Mouse (Mus musculus) liver, embryonic 13.5 days (tissue): Measurements from ENCODE around the gene Tnfrsf9. TPM values are rescaled to one million over a fixed set of nuclear protein-coding genes. Genes with fewer than 3 reads are reported as not detected.

ENCODE experiments used
- ATAC-seq: fragments of 200-750 bp; cut with Nextera tagmentation; 2 replicates; pipeline ENCODE4 v1.8.0; 2017; ENCODE audit warnings: low read depth, mild to moderate bottlenecking, moderate number of reproducible peaks, moderate library complexity
- DNase-seq: peaks from one replicate; pipeline ENCODE4 v3.0.0; 2022
- H3K27ac ChIP-seq: fragments of 300-500 bp; sonication (generic); 2 replicates; pipeline ENCODE4 v1.5.1; 2015; ENCODE audit warnings: moderate library complexity, mild to moderate bottlenecking, inconsistent platforms
- H3K27me3 ChIP-seq: fragments of 300-500 bp; sonication (generic); 2 replicates; pipeline ENCODE4 v1.6.1; 2015; ENCODE audit warnings: mild to moderate bottlenecking, inconsistent platforms
- H3K36me3 ChIP-seq: fragments of 300-500 bp; sonication (generic); 2 replicates; pipeline ENCODE4 v1.6.1; 2015; ENCODE audit warnings: mild to moderate bottlenecking, inconsistent platforms
- H3K4me1 ChIP-seq: fragments of 300-500 bp; sonication (generic); replicated peaks from 2 replicates; pipeline ENCODE4 v1.6.1; 2015; ENCODE audit warnings: inconsistent platforms
- H3K4me2 ChIP-seq: fragments of 300-500 bp; sonication (generic); 2 replicates; pipeline ENCODE4 v1.6.1; 2015; ENCODE audit warnings: inconsistent platforms, mild to moderate bottlenecking, moderate library complexity
- H3K4me3 ChIP-seq: fragments of 300-500 bp; sonication (generic); replicated peaks from 2 replicates; pipeline ENCODE4 v1.5.1; 2015; ENCODE audit warnings: mild to moderate bottlenecking, inconsistent platforms
- H3K9ac ChIP-seq: fragments of 300-500 bp; sonication (generic); 2 replicates; pipeline ENCODE4 v1.6.1; 2015; ENCODE audit warnings: mild to moderate bottlenecking, inconsistent platforms
- H3K9me3 ChIP-seq: fragments of 300-500 bp; sonication (generic); replicated peaks from 2 replicates; pipeline ENCODE4 v1.6.1; 2016; ENCODE audit warnings: inconsistent platforms
- WGBS: fragments of 180-500 bp; shearing (Covaris S2); methylation state at CpG from one replicate; pipeline ENCODE4 v1.1.7; 2015; ENCODE audit not compliant: insufficient replicate concordance; 5-methylcytosine and 5-hydroxymethylcytosine counted together
- polyA plus RNA-seq: library from polyadenylated mRNA; unstranded; fragments of >200 nt; fragmentation: Nextera tagmentation; extraction: Ambion mirVana; gene quantifications from 2 replicates; pipeline ENCODE4 v1.2.1, GENCODE M21; 2015

Gene Tnfrsf9
- polyA plus RNA-seq, 1 experiment from 2014 or later, result 0.17 TPM

DNA sequence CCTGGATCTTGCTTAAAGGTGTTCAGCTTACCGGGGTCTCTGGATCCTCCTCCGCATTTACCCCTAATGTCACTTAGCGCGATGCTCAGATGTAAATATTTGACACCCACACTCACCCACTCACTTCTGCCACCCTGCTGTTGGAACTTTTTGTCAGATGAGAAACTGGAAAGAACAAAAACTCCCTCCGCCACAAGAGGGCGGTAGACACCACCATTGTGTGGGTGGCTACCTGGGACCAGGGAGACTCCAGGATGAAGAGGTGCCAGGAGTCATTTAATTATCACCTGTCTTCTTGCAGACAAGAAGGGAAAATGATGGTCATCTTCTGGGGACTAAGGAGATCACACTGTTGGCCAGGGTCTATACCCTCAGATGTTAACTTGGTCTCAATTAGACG lies 52.2 kb downstream of the Tnfrsf9 start:
- H3K9me3 ChIP-seq, result no peaks in the 10 kb centered on the region
- 12% methylated on average over 7 of the region's 7 CpGs for WGBS
- no peak overlapping the region for H3K27ac ChIP-seq
- H3K27me3 ChIP-seq, result no peaks in the 10 kb centered on the region
- DNase-seq (peak; percentile 34), ATAC-seq (no peak)
- H3K4me1 ChIP-seq, result peaks cover 6% of the 10 kb centered on the region; the same call in 1 of the 2 replicates
- H3K4me3 ChIP-seq, result no peak overlapping the region
- H3K36me3 ChIP-seq, result no peaks in the 10 kb centered on the region
- no peak overlapping the region for H3K9ac ChIP-seq
- H3K4me2 ChIP-seq, result no peak overlapping the region

GRCm38 (mm10) chr4:150968956-150969355 lies 54.6 kb downstream of the Tnfrsf9 start:
- Histone ChIP-seq H3K4me3 (no peak overlapping the region), H3K4me1 (peaks cover 6% of the 10 kb centered on the region; the same call in 1 of the 2 replicates), H3K9me3 (no peaks in the 10 kb centered on the region), H3K27me3 (no peaks in the 10 kb centered on the region), H3K4me2 (no peak overlapping the region), H3K27ac (no peak overlapping the region), H3K9ac (no peak overlapping the region), H3K36me3 (no peaks in the 10 kb centered on the region)
- DNase-seq, result no peak
- 63% methylated on average over 8 of the region's 8 CpGs for WGBS
- no peak for ATAC-seq

DNA sequence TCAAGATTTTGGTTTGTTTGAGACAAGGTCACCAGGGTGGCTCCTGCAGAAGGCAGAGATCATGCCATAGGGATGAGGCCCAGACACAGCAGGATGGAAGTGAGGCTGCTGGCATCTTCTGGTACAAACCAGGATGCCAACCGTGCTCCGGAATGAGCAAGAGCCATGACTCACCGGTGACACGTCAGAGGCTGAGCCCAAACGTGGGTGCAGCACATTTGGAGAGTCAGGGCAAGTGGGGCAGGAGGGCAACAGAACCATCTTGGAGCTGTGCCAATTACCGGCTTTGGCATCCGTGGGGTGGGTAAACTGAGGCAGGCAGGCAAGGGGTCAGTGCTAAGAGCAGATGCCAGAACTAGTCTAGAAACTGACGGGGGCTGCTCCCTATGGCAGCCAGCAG lies 58.9 kb downstream of the Tnfrsf9 start:
- H3K36me3 ChIP-seq, result no peaks in the 10 kb centered on the region
- no peaks in the 10 kb centered on the region for H3K27me3 ChIP-seq
- no peak overlapping the region for H3K4me2 ChIP-seq
- ATAC-seq (no peak), DNase-seq (no peak)
- no peak overlapping the region for H3K4me3 ChIP-seq
- no peak overlapping the region for H3K9ac ChIP-seq
- no peaks in the 10 kb centered on the region for H3K4me1 ChIP-seq
- no peaks in the 10 kb centered on the region for H3K9me3 ChIP-seq
- H3K27ac ChIP-seq, result no peak overlapping the region
- 65% methylated on average over 8 of the region's 8 CpGs for WGBS

GRCm38 (mm10) chr4:150975145-150975544 lies 60.8 kb downstream of the Tnfrsf9 start:
- H3K36me3 ChIP-seq, result no peaks in the 10 kb centered on the region
- ATAC-seq, result no peak
- H3K9me3 ChIP-seq, result no peaks in the 10 kb centered on the region
- H3K4me2 ChIP-seq, result no peak overlapping the region
- no peak overlapping the region for H3K9ac ChIP-seq
- no peak for DNase-seq
- no peaks in the 10 kb centered on the region for H3K4me1 ChIP-seq
- 44% methylated on average over 1 of the region's 1 CpGs for WGBS
- no peaks in the 10 kb centered on the region for H3K27me3 ChIP-seq
- no peak overlapping the region for H3K4me3 ChIP-seq
- H3K27ac ChIP-seq, result no peak overlapping the region

GRCm38 (mm10) chr4:150978156-150978910 lies 64.0 kb downstream of the Tnfrsf9 start:
- Histone ChIP-seq H3K4me2 (no peak overlapping the region), H3K27me3 (no peaks in the 10 kb centered on the region), H3K4me1 (no peaks in the 10 kb centered on the region), H3K36me3 (no peaks in the 10 kb centered on the region), H3K27ac (no peak overlapping the region), H3K4me3 (no peak overlapping the region), H3K9me3 (no peaks in the 10 kb centered on the region), H3K9ac (no peak overlapping the region)
- ATAC-seq (no peak), DNase-seq (no peak)
- 80% methylated on average over 21 of the region's 21 CpGs for WGBS

DNA sequence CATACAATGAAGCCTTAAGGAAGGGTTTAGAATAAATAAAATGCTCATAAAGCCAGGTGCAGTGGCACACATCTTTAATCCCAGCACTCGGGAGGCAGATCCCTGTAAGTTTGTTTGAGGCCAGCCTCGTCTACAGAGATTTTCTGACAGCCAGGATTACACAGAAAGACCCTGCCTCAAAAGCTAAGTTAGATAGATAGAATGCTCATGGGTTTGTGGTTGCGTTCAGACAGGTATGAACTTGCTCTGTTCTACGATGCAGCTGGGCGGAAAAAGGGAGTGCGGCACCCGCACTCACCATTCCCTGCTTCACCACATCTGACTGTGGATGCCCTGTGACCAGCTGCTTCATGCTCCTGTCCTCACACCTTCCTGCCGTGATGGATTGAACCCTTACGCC lies 65.1 kb downstream of the Tnfrsf9 start:
- no peak for DNase-seq
- H3K9ac ChIP-seq, result no peak overlapping the region
- H3K4me1 ChIP-seq, result no peaks in the 10 kb centered on the region
- H3K27me3 ChIP-seq, result no peaks in the 10 kb centered on the region
- ATAC-seq, result no peak
- H3K4me2 ChIP-seq, result no peak overlapping the region
- no peaks in the 10 kb centered on the region for H3K9me3 ChIP-seq
- WGBS, result 73% methylated on average over 9 of the region's 9 CpGs
- H3K4me3 ChIP-seq, result no peak overlapping the region
- H3K36me3 ChIP-seq, result no peaks in the 10 kb centered on the region
- no peak overlapping the region for H3K27ac ChIP-seq

GRCm38 (mm10) chr4:150980153-150980552 lies 65.8 kb downstream of the Tnfrsf9 start:
- ATAC-seq (no peak), DNase-seq (no peak)
- Histone ChIP-seq H3K27ac (no peak overlapping the region), H3K4me1 (no peaks in the 10 kb centered on the region), H3K4me2 (no peak overlapping the region), H3K27me3 (no peaks in the 10 kb centered on the region), H3K4me3 (no peak overlapping the region), H3K9ac (no peak overlapping the region), H3K36me3 (no peaks in the 10 kb centered on the region), H3K9me3 (no peaks in the 10 kb centered on the region)
- WGBS, result 66% methylated on average over 5 of the region's 5 CpGs

DNA sequence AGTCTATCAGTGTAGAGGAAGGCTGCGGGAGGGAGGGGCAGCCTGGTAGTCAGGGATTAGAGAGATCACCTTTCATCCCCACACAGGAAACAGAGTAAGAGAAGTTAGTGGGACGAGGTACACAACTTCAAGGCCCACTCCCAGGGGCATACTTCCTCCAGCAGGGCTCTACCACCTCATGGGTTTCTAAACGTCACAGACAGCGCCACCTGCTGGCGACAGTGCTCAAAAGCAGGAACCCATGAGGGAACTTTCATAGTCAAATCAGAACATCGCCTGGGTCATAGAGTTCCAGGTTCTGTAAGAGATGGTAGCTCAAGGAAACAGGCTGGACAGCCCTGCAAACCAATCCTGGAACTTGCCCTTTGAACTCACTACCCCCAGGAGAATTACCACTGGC lies 75.8 kb downstream of the Tnfrsf9 start:
- H3K27ac ChIP-seq, result no peak overlapping the region
- H3K4me3 ChIP-seq, result no peak overlapping the region
- no peak overlapping the region for H3K4me2 ChIP-seq
- no peaks in the 10 kb centered on the region for H3K4me1 ChIP-seq
- no peak for ATAC-seq
- no peaks in the 10 kb centered on the region for H3K9me3 ChIP-seq
- DNase-seq, result no peak
- H3K9ac ChIP-seq, result no peak overlapping the region
- no peaks in the 10 kb centered on the region for H3K27me3 ChIP-seq
- WGBS, result 41% methylated on average over 6 of the region's 6 CpGs
- H3K36me3 ChIP-seq, result no peaks in the 10 kb centered on the region

Other genes with a start within 250 kb of the Tnfrsf9 start
- gene Errfi1, start 60.6 kb upstream of the Tnfrsf9 start, polyA plus RNA-seq, result 12.8 and 15.4 TPM in 2 replicates
- gene Park7, start 125 bp upstream of the Tnfrsf9 start, polyA plus RNA-seq, result 302 and 304 TPM in 2 replicates
- gene Uts2, start 82.5 kb downstream of the Tnfrsf9 start, polyA plus RNA-seq, result not detected in 2 replicates
- gene Per3, start 130.1 kb downstream of the Tnfrsf9 start, polyA plus RNA-seq, result 2.6 and 2.7 TPM in 2 replicates
- gene Vamp3, start 143.4 kb downstream of the Tnfrsf9 start, polyA plus RNA-seq, result 43.1 and 47.5 TPM in 2 replicates
- gene Gm13090, start 175.0 kb downstream of the Tnfrsf9 start, polyA plus RNA-seq, result not detected in 2 replicates